Mouse (Mus musculus) kidney, adult 2 months (tissue): ENCODE measurements around the gene Tnfrsf1a.

Experiments used
- CTCF ChIP-seq: fragments of 200-500 bp; conservative IDR thresholded peaks from 2 replicates; pipeline ENCODE4 v1.5.1; 2011; ENCODE audit warnings: low read depth, mild to moderate bottlenecking, control low read depth, low read length, moderate library complexity, mixed read lengths; ENCODE audit not compliant: insufficient read depth, insufficient read length
- POLR2A ChIP-seq: fragments of 200-500 bp; IDR thresholded peaks from one replicate; pipeline ENCODE4 v1.6.1; 2011; ENCODE audit warnings: low read depth, low read length, control low read depth

GRCm38 (mm10) chr6:125363021-125363420 lies 13.9 kb downstream of the Tnfrsf1a start:
- TF ChIP-seq POLR2A (no peak), CTCF (no peak)
